Mouse (Mus musculus): Measurements from ENCODE around the gene Gsg1.

GRCm38 (mm10) chr6:135211169-135211568, 43.0 kb downstream of the Gsg1 start:
- no peak for TF ChIP-seq CTCF (IDR thresholded peaks at IDR 0.05; ENCODE audit: low read depth)
- no peak for TF ChIP-seq EP300 (IDR thresholded peaks at IDR 0.05; ENCODE audit: low read depth)

Data from heart, postnatal 0 days (tissue).